Mouse (Mus musculus): ENCODE data around the gene Gabpb1.

Gene Gabpb1

DNA sequence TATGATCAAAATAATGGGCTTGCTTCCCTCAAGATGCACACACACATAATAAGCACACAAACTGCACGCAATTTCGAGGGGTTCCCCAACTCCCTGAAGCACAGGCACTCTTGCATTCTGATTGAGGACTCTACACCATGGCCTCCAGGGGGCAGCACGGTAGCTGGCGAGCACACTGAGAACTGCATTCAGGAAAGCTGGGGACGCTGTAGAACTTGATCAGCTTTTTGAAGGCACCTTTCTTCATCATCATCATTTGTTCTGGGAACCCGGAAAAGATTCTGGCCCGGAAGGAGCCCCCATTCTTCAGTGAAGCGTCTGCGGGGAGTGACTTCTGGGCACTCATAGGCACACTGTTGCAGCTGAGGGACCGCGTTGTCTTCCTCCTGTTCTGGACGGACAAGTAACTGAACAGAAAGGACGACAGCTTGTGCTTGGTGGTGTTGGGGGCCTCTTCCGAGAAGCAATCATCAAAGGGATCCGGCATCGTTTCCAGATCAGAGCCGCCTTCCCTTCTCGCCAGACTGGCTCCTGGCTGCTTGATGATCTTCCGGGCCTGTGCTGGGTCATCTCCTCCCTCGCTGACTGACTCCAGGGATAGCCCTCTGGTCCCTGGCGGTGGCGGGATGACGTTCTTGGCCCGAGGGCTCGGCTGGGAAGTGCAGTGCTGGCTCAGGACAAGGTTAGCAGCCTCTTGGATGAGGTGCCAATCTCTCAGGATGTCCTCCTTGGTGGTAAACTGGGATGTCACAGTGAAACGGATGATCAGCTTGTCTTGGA lies 82.1 kb downstream of the Gabpb1 start:
- DNase-seq (ENCODE audit: low spot score) = peak; percentile 56

- no peak for DNase-seq (ENCODE audit: low spot score)
These were observed 84.8 kb downstream of the Gabpb1 start for GRCm38 (mm10) chr2:126591304-126591703.

- DNase-seq (ENCODE audit: low spot score) = no peak
These were observed 88.7 kb downstream of the Gabpb1 start for GRCm38 (mm10) chr2:126587468-126587867.

- DNase-seq (ENCODE audit: low spot score) = no peak
These were observed 91.3 kb downstream of the Gabpb1 start for GRCm38 (mm10) chr2:126584621-126585369.

- DNase-seq (ENCODE audit: low spot score) = no peak
These were observed 92.2 kb downstream of the Gabpb1 start for GRCm38 (mm10) chr2:126583960-126584359.

- DNase-seq (ENCODE audit: low spot score) = no peak
These were observed 96.9 kb downstream of the Gabpb1 start for GRCm38 (mm10) chr2:126579282-126579681.
